Mouse (Mus musculus): ENCODE measurements at regions not wholly inside any gene's neighbourhood (a gene's known extent, or its start where the extent isn't known, plus 50 kb on each side); places are given as distances from the start of the nearest gene placed in this dataset.

DNA sequence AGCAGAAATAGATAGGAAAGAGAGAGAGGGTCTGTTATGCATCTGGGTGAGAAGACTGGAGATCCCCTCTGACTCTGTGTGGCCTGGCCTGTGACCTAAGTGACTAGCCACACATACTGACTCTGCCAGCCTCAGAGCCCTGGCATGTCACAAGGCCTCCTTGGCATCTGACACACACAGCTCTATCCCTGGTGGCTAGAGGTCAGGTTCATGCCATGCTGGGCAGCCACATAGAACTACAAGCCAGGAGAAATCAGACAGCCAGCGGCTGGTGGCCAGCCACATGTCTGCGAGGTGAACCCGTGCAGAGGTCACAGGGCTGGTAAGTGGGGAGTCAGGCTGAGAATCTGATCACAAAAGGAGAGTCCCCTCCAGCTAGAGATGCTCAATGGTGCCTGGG is 67.3 kb downstream of the Sik1 start:
- no peak for ATAC-seq (ENCODE audit: insufficient read depth, low FRiP score)
- Histone ChIP-seq H3K4me3 (replicated peaks; ENCODE audit: low read length) (no peak overlapping the region), H3K9ac (ENCODE audit: low read length) (no peak overlapping the region), H3K27ac (ENCODE audit: low read length) (no peak overlapping the region), H3K36me3 (ENCODE audit: control insufficient read depth, insufficient read depth, low read length) (no peaks in the 10 kb centered on the region), H3K4me2 (ENCODE audit: low read depth, low read length) (no peak overlapping the region), H3K27me3 (ENCODE audit: control insufficient read depth, insufficient read depth, low read length) (no peaks in the 10 kb centered on the region), H3K4me1 (ENCODE audit: control insufficient read depth, insufficient read depth, low read length) (peaks cover 22% of the 10 kb centered on the region), H3K9me3 (replicated peaks; ENCODE audit: control insufficient read depth, low read length) (no peaks in the 10 kb centered on the region)
- WGBS = 91% methylated on average over 3 of the region's 3 CpGs

- no peaks in the 10 kb centered on the region for H3K27me3 ChIP-seq (ENCODE audit: control insufficient read depth, insufficient read depth, low read length)
- no peak overlapping the region for H3K4me3 ChIP-seq (replicated peaks; ENCODE audit: low read length)
- WGBS = 71% methylated on average over 9 of the region's 9 CpGs
- H3K27ac ChIP-seq (ENCODE audit: low read length) = no peak overlapping the region
- H3K4me1 ChIP-seq (ENCODE audit: control insufficient read depth, insufficient read depth, low read length) = peaks cover 30% of the 10 kb centered on the region
- ATAC-seq (ENCODE audit: insufficient read depth, low FRiP score) = no peak
- H3K9me3 ChIP-seq (replicated peaks; ENCODE audit: control insufficient read depth, low read length) = no peaks in the 10 kb centered on the region
- H3K4me2 ChIP-seq (ENCODE audit: low read depth, low read length) = no peak overlapping the region
- no peak overlapping the region for H3K9ac ChIP-seq (ENCODE audit: low read length)
- H3K36me3 ChIP-seq (ENCODE audit: control insufficient read depth, insufficient read depth, low read length) = no peaks in the 10 kb centered on the region
These were observed 66.5 kb downstream of the Sik1 start for GRCm38 (mm10) chr17:31789068-31789583.

GRCm38 (mm10) chr17:31789906-31790279 is 65.7 kb downstream of the Sik1 start:
- H3K27ac ChIP-seq (ENCODE audit: low read length) = no peak overlapping the region
- peak overlapping the region; percentile 19; the same call in 1 of the 2 replicates for H3K9ac ChIP-seq (ENCODE audit: low read length)
- H3K4me1 ChIP-seq (ENCODE audit: control insufficient read depth, insufficient read depth, low read length) = peaks cover 36% of the 10 kb centered on the region
- H3K4me3 ChIP-seq (replicated peaks; ENCODE audit: low read length) = no peak overlapping the region
- no peaks in the 10 kb centered on the region for H3K27me3 ChIP-seq (ENCODE audit: control insufficient read depth, insufficient read depth, low read length)
- H3K4me2 ChIP-seq (ENCODE audit: low read depth, low read length) = no peak overlapping the region
- 33% methylated on average over 5 of the region's 5 CpGs for WGBS
- no peaks in the 10 kb centered on the region for H3K9me3 ChIP-seq (replicated peaks; ENCODE audit: control insufficient read depth, low read length)
- no peak for ATAC-seq (ENCODE audit: insufficient read depth, low FRiP score)
- H3K36me3 ChIP-seq (ENCODE audit: control insufficient read depth, insufficient read depth, low read length) = no peaks in the 10 kb centered on the region

- Histone ChIP-seq H3K4me3 (replicated peaks; ENCODE audit: low read length) (no peak overlapping the region), H3K27me3 (ENCODE audit: control insufficient read depth, insufficient read depth, low read length) (no peaks in the 10 kb centered on the region), H3K9me3 (replicated peaks; ENCODE audit: control insufficient read depth, low read length) (no peaks in the 10 kb centered on the region), H3K4me1 (ENCODE audit: control insufficient read depth, insufficient read depth, low read length) (peaks cover 36% of the 10 kb centered on the region), H3K4me2 (ENCODE audit: low read depth, low read length) (no peak overlapping the region), H3K9ac (ENCODE audit: low read length) (peak overlapping the region; percentile 19; the same call in 1 of the 2 replicates), H3K36me3 (ENCODE audit: control insufficient read depth, insufficient read depth, low read length) (no peaks in the 10 kb centered on the region), H3K27ac (ENCODE audit: low read length) (peak overlapping the region; percentile 30; the same call in 1 of the 2 replicates)
- peak; percentile 58; the same call in 1 of the 2 replicates for ATAC-seq (ENCODE audit: insufficient read depth, low FRiP score)
- 19% methylated on average over 22 of the region's 22 CpGs for WGBS
These were observed 65.1 kb downstream of the Sik1 start for GRCm38 (mm10) chr17:31790280-31791063.

DNA sequence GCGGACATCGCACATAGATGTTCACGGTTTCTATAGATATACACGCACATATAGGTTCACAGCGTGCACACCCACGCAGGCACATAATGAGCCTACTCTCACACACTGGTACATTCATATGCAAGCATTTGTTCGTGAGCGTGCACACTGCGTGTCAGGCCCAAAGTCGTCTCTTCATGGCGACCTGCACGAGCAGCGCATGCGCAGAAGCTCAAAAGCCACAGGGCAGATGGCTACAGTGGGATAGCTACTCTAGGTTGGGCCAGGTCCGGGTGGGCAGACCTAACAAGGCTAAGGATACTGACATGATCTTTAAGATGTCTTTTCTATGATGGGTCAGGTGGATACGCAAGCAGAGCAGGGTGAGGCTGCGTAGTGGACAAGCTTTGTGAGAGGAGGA is 63.9 kb downstream of the Sik1 start:
- no peaks in the 10 kb centered on the region for H3K36me3 ChIP-seq (ENCODE audit: control insufficient read depth, insufficient read depth, low read length)
- no peaks in the 10 kb centered on the region for H3K27me3 ChIP-seq (ENCODE audit: control insufficient read depth, insufficient read depth, low read length)
- no peak overlapping the region for H3K9ac ChIP-seq (ENCODE audit: low read length)
- ATAC-seq (ENCODE audit: insufficient read depth, low FRiP score) = no peak
- peaks cover 36% of the 10 kb centered on the region for H3K4me1 ChIP-seq (ENCODE audit: control insufficient read depth, insufficient read depth, low read length)
- H3K4me3 ChIP-seq (replicated peaks; ENCODE audit: low read length) = no peak overlapping the region
- WGBS = 95% methylated on average over 17 of the region's 17 CpGs
- no peak overlapping the region for H3K4me2 ChIP-seq (ENCODE audit: low read depth, low read length)
- H3K9me3 ChIP-seq (replicated peaks; ENCODE audit: control insufficient read depth, low read length) = no peaks in the 10 kb centered on the region
- H3K27ac ChIP-seq (ENCODE audit: low read length) = no peak overlapping the region

DNA sequence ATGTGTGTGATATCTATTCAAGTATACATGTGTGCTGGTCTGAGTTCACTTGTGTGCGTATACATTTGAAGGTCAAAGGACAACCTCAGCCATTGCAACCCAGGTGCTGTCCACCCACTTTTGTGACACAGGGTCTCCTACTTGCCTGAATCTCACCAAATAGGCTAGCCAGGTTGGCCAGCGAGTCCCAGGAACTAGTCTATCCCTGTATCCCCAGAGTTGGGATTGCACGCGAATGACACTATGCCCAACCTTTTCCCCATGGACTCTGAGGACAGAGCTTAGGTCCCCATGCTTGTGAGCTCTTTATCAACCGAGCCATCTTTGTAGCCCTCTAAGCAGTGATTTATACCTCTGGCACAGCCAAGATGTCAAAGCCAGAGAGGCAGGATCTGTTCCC is 62.6 kb downstream of the Sik1 start:
- Histone ChIP-seq H3K4me3 (replicated peaks; ENCODE audit: low read length) (no peak overlapping the region), H3K27ac (ENCODE audit: low read length) (peak overlapping the region; percentile 46), H3K4me1 (ENCODE audit: control insufficient read depth, insufficient read depth, low read length) (peaks cover 36% of the 10 kb centered on the region), H3K4me2 (ENCODE audit: low read depth, low read length) (no peak overlapping the region), H3K9ac (ENCODE audit: low read length) (no peak overlapping the region; the same call in 1 of the 2 replicates), H3K36me3 (ENCODE audit: control insufficient read depth, insufficient read depth, low read length) (no peaks in the 10 kb centered on the region), H3K9me3 (replicated peaks; ENCODE audit: control insufficient read depth, low read length) (no peaks in the 10 kb centered on the region), H3K27me3 (ENCODE audit: control insufficient read depth, insufficient read depth, low read length) (no peaks in the 10 kb centered on the region)
- WGBS = 85% methylated on average over 5 of the region's 5 CpGs
- ATAC-seq (ENCODE audit: insufficient read depth, low FRiP score) = no peak

- peak; percentile 49; the same call in 1 of the 2 replicates for ATAC-seq (ENCODE audit: insufficient read depth, low FRiP score)
- Histone ChIP-seq H3K4me3 (replicated peaks; ENCODE audit: low read length) (no peak overlapping the region), H3K9me3 (replicated peaks; ENCODE audit: control insufficient read depth, low read length) (no peaks in the 10 kb centered on the region), H3K27ac (ENCODE audit: low read length) (peak overlapping the region; percentile 46), H3K4me1 (ENCODE audit: control insufficient read depth, insufficient read depth, low read length) (peaks cover 36% of the 10 kb centered on the region), H3K27me3 (ENCODE audit: control insufficient read depth, insufficient read depth, low read length) (no peaks in the 10 kb centered on the region), H3K9ac (ENCODE audit: low read length) (no peak overlapping the region; the same call in 1 of the 2 replicates), H3K36me3 (ENCODE audit: control insufficient read depth, insufficient read depth, low read length) (no peaks in the 10 kb centered on the region), H3K4me2 (ENCODE audit: low read depth, low read length) (no peak overlapping the region)
- WGBS = 37% methylated on average over 10 of the region's 10 CpGs
These were observed 62.1 kb downstream of the Sik1 start for GRCm38 (mm10) chr17:31793521-31793920.

DNA sequence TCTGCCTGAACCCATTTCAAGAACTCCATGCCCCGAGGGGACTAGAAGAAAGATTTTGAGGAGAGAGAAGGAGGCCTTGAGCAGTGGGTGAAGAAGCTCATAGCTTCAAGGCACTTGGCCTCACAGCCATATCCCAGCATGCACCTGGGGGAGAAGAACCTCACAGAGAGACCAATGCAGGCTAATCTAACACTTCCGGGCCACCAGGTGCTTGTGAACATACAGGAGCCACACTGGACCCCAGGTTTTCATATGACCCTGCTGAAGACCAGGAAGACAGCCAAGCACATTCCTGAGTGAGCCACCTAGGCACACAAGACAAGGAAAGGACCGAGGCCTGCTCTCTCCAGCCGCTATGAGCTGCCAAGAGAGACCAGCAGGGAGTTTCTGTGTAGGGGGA is 61.6 kb downstream of the Sik1 start:
- Histone ChIP-seq H3K4me1 (ENCODE audit: control insufficient read depth, insufficient read depth, low read length) (peaks cover 36% of the 10 kb centered on the region), H3K9me3 (replicated peaks; ENCODE audit: control insufficient read depth, low read length) (no peaks in the 10 kb centered on the region), H3K9ac (ENCODE audit: low read length) (no peak overlapping the region; the same call in 1 of the 2 replicates), H3K4me3 (replicated peaks; ENCODE audit: low read length) (no peak overlapping the region), H3K36me3 (ENCODE audit: control insufficient read depth, insufficient read depth, low read length) (no peaks in the 10 kb centered on the region), H3K27ac (ENCODE audit: low read length) (peak overlapping the region; percentile 46; the same call in 1 of the 2 replicates), H3K27me3 (ENCODE audit: control insufficient read depth, insufficient read depth, low read length) (no peaks in the 10 kb centered on the region), H3K4me2 (ENCODE audit: low read depth, low read length) (no peak overlapping the region)
- no peak for ATAC-seq (ENCODE audit: insufficient read depth, low FRiP score)
- 54% methylated on average over 4 of the region's 4 CpGs for WGBS
